22 mouse cellular contexts compared by ENCODE assay signal in the genomic region with DNA sequence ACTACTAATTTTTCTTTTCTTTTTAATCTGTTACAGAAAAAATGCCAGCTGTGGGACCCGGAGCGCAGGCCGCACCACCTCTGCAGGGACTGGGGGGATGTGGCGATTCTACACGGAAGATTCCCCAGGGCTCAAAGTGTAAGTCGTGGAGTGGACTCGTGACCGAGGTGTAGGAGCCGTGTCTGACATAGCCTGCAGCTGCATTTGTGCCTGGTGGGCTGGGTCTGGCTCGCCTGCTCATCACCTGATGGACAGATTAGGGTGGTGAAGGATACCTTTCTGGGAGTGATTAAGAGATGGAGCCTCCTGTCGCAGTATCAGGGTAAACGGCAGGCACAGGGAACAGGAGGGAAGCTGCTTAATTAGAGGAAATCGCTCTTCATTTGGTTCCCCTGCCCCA. TPM values are rescaled to one million over a fixed set of nuclear protein-coding genes. Genes with fewer than 3 reads are reported as not detected.
DNase-seq lines count a peak whose midpoint lies in the region; TF ChIP-seq lines count a peak whose summit lies in the region.
"Had no signal": no experiment of that assay in that cellular context is flagged by ENCODE, and none has a peak within 500 bp of the region (broad histone marks: within the 10 kb centered on the region; RNA-seq: fewer than 3 reads in every experiment).

No protein-coding gene starts in this region.

- no peaks in the 10 kb centered on the region for H3K9me3 ChIP-seq in heart, embryonic 10.5 days
- no peaks in the 10 kb centered on the region for H3K9me3 ChIP-seq in embryonic facial prominence, embryonic 10.5 days
- H3K9me3 ChIP-seq: embryonic facial prominence, embryonic 13.5 days; embryonic facial prominence, embryonic 15.5 days; forebrain, embryonic 10.5 days; forebrain, embryonic 12.5 days; G1E had no signal

- peaks cover 67% of the 10 kb centered on the region for H3K36me3 ChIP-seq in heart, embryonic 10.5 days
- peaks cover 84% of the 10 kb centered on the region for H3K36me3 ChIP-seq in embryonic facial prominence, embryonic 10.5 days (replicated peaks)

- H3K4me1 ChIP-seq in heart, embryonic 10.5 days: peaks cover 6% of the 10 kb centered on the region
- H3K4me1 ChIP-seq in embryonic facial prominence, embryonic 10.5 days: peaks cover 12% of the 10 kb centered on the region

- no peak for DNase-seq in gastrocnemius, adult 2 months
- no peak for DNase-seq in gastrocnemius, postnatal 10 days
- DNase-seq in heart, embryonic 10.5 days (ENCODE audit: low spot score): peak; percentile 63
- DNase-seq in heart, adult 18-20 months: no peak
- DNase-seq in embryonic facial prominence, embryonic 10.5 days (ENCODE audit: low spot score): peak; percentile 6
- DNase-seq: adrenal gland, adult 8-10 months; adrenal gland, postnatal 14 days; adrenal gland, postnatal 36 days; B cell, adult 2 months; cerebellum, adult 11-12 months; cerebellum, adult 2 months; cerebellum, adult 9-10 months; cerebellum, postnatal 10 days; cerebellum, postnatal 25 days had no signal

- TF ChIP-seq CTCF in gastrocnemius, adult 2 months (IDR thresholded peaks at IDR 0.05): no peak

- 91% methylated on average over 13 of the region's 13 CpGs for WGBS in heart, embryonic 10.5 days
- WGBS in embryonic facial prominence, embryonic 10.5 days: 94% methylated on average over 13 of the region's 13 CpGs

- no peaks in the 10 kb centered on the region for H3K27me3 ChIP-seq in heart, embryonic 10.5 days (ENCODE audit: insufficient read depth, poor library complexity, severe bottlenecking)
- H3K27me3 ChIP-seq in embryonic facial prominence, embryonic 10.5 days (replicated peaks; ENCODE audit: low read depth, poor library complexity, severe bottlenecking): no peaks in the 10 kb centered on the region
- H3K27me3 ChIP-seq: CH12.LX; embryonic facial prominence, embryonic 13.5 days; embryonic facial prominence, embryonic 15.5 days; forebrain, embryonic 12.5 days; Patski had no signal

- peak overlapping the region; percentile 98; the same call in 1 of the 2 replicates for H3K27ac ChIP-seq in gastrocnemius, adult 2 months
- H3K27ac ChIP-seq in heart, embryonic 10.5 days: no peak overlapping the region
- H3K27ac ChIP-seq in embryonic facial prominence, embryonic 10.5 days (replicated peaks): no peak overlapping the region
- H3K27ac ChIP-seq: embryonic facial prominence, embryonic 13.5 days; embryonic facial prominence, embryonic 15.5 days; forebrain, embryonic 10.5 days; forebrain, embryonic 12.5 days had no signal

- intact Hi-C loops in gastrocnemius, adult 2 months (cut with DNase I): no loop called here

- no peak overlapping the region for H3K4me3 ChIP-seq in gastrocnemius, adult 2 months
- no peak overlapping the region for H3K4me3 ChIP-seq in heart, embryonic 10.5 days
- H3K4me3 ChIP-seq in embryonic facial prominence, embryonic 10.5 days: no peak overlapping the region
- H3K4me3 ChIP-seq: embryonic facial prominence, embryonic 13.5 days; embryonic facial prominence, embryonic 15.5 days; erythroblast, embryonic 14.5 days; forebrain, embryonic 10.5 days; forebrain, embryonic 12.5 days had no signal

RNA-seq across cellular contexts. Expression of gene Sec61b, which starts 5.6 kb away (rescaled TPM):
- 10 to 100 TPM; 37.4 to 43.7 TPM for total RNA-seq in gastrocnemius, adult 2 months (2021)
- total RNA-seq in gastrocnemius, postnatal 10 days (2021): 10 to 100 TPM; 56.2 to 57.2 TPM
- 205 and 295 TPM in 2 replicates for polyA plus RNA-seq in heart, embryonic 10.5 days (2016; fragmentation: Nextera tagmentation; extraction: Ambion mirVana)
- 10 to 100 TPM; 21.5 to 26.4 TPM for total RNA-seq in heart, adult 18-20 months (2021)
- 377 and 391 TPM in 2 replicates for polyA plus RNA-seq in embryonic facial prominence, embryonic 10.5 days (2016; fragmentation: Nextera tagmentation; extraction: Ambion mirVana)

RNA-seq across cellular contexts. Expression of gene Alg2, which starts 6.0 kb away (rescaled TPM):
- total RNA-seq in gastrocnemius, adult 2 months (2021): 10 to 100 TPM; 11.2 to 11.4 TPM
- 10 to 100 TPM; 17.2 to 20.1 TPM for total RNA-seq in gastrocnemius, postnatal 10 days (2021)
- 36.2 and 57.0 TPM in 2 replicates for polyA plus RNA-seq in heart, embryonic 10.5 days (2016; fragmentation: Nextera tagmentation; extraction: Ambion mirVana)
- 1 to 10 TPM; 5.0 to 5.3 TPM for total RNA-seq in heart, adult 18-20 months (2021)
- 83.3 TPM in 2 replicates for polyA plus RNA-seq in embryonic facial prominence, embryonic 10.5 days (2016; fragmentation: Nextera tagmentation; extraction: Ambion mirVana)

Comparison
In these comparisons a context has a peak if more than half of its experiments do, and no peak if none do; other contexts are left out.
1. DNase-seq: peak in heart, embryonic 10.5 days (single experiment) and embryonic facial prominence, embryonic 10.5 days (single experiment); none in gastrocnemius, adult 2 months (single experiment), gastrocnemius, postnatal 10 days (single experiment) and heart, adult 18-20 months (0 of 2).